Mouse (Mus musculus) c-Kit-positive CD71-positive TER-119-negative erythroid progenitor cells, embryonic 14.5 days (primary cell): ENCODE results near the gene Lbx1.

Source experiments
- DNase-seq: peaks from one replicate; pipeline ENCODE4 v3.0.0-alpha.2; 2013; ENCODE audit warnings: low read depth

Gene Lbx1

DNA sequence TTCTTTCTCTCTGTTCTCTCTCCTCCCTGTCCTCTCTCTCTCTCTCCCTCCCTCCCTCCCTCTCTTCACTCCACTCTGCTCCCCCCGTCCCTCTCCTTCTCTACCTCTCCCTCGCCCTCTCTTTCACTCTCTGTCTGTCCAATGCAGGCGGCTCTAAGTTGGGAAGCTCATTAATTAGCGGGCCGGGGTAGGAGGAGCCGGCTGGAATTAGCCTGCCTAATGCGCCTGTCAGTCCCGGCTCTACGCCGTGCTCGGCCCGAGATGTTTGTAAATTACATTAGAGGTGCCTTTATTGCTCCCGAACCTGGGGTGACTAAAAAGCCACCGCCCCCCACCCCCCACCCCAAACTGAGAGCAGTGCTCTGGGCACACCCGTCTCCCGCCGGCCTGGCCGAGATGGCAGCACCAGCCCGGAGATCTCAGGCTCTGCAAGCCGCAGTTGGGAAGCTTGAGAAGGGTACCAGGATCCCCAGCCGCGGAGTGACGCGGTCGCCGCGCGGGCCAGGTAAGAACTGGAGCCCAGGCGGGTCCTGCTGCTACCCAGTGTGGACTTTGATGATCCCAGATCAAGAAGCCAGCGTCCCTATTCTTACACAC, at the start of gene Lbx1:
Lbx1 (minus strand) TSS at position 47 of the 597 bp plus-strand sequence.
- no peak for DNase-seq

GRCm38 (mm10) chr19:45283302-45283701, 47.7 kb upstream of the Lbx1 start:
- peak; percentile 11 for DNase-seq

- no peak for DNase-seq
Measured at GRCm38 (mm10) chr19:45276196-45276595, 40.6 kb upstream of the Lbx1 start.

GRCm38 (mm10) chr19:45271986-45272385, 36.4 kb upstream of the Lbx1 start:
- no peak for DNase-seq

DNA sequence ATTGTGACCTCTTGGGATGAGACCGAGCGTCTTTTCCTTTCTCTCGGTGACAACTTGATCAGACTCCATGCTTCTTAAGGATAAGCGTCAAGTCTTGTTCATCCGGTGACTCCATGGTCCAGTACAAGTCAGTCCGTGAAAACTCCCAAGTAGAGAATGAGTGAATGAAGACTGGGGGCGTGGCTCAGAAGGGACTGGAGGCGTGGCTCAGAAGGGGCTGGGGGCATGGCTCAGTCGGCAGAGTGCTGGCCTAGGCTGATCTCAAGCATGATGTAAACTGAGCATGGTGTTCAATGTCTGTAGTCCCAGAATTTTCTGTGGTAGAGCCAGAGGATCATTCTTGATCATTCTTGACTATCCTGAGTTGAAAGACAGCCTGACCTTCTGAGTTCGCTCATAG, 27.4 kb upstream of the Lbx1 start:
- DNase-seq, result no peak

GRCm38 (mm10) chr19:45257414-45258326, 22.1 kb upstream of the Lbx1 start:
- no peak for DNase-seq

- no peak for DNase-seq
Measured at GRCm38 (mm10) chr19:45254806-45255205, 19.2 kb upstream of the Lbx1 start.

DNA sequence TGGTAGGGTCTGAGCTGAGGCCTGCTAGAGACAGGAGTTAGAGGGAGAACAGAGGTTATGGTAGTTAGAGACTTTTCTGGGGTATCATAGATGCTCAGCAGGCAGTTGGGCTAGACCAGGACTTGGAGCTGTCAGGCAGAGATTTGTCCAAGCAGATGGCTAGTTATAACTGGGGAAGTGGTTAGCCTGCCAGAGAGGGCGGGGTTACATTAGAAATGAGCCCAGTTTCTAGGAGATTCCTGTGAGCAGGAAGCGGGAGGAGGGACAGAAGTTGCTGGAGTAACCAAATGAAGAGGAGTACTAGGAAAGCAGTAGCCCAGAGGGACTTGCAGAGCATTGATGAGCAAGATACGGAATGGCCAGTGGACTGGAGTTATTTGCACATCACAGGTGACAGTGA, 16.8 kb upstream of the Lbx1 start:
- DNase-seq, result no peak

GRCm38 (mm10) chr19:45248691-45249090, 13.1 kb upstream of the Lbx1 start:
- no peak for DNase-seq

DNA sequence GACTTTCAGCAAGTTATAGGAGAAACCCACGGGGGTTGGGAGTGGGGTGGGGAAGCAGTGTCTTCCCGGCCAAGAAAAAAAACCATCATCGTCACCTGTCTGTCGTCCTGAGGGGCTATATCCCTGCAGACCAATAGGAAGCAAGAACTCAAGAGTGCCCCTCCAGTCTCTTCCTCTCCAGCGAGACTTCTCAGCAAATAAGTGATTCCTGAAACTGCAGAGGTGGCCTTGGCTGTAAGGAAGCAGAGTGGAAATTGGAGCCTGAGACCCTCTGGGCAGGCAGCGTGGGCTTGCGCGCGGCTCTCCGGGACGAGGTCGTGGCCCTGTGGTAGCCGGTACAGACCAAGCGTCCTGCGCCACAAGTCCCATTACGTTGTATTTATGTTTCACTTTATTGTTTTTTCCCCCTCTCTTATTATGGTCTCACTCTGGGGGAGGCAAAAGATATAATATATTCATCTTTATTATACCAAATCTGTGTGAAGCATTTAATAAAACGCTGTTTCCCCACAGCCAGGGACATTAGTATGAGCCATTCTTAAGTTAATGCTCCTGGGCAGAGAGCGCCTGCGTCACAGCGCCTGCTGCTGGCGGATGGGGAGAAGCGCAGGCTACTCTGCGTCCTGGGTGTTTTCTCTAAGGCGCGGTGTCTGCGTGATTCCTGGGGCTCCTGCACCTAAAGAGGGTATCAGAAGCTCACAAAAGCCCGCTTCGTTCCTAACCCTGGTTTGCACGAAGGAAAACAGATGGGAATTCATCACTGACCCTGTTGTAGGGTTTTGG, 8.5 kb upstream of the Lbx1 start:
- DNase-seq, result no peak

DNA sequence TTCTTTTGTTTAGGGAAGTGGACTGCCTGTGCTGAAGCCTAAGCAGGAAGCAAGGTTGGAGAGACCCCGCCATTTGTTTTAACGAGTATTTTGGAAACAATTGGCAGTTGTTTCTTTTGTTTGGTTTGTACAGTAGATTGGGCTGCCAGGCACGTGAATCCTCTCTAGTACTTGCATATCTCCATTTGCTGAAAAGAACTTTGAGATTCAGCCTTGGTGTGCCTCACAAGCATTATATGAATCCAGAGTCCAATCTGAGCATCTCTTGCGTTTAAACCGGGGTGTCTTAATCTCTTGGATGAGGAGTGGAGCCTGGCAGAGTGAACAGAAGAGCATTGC, 7.6 kb upstream of the Lbx1 start:
- no peak for DNase-seq

DNA sequence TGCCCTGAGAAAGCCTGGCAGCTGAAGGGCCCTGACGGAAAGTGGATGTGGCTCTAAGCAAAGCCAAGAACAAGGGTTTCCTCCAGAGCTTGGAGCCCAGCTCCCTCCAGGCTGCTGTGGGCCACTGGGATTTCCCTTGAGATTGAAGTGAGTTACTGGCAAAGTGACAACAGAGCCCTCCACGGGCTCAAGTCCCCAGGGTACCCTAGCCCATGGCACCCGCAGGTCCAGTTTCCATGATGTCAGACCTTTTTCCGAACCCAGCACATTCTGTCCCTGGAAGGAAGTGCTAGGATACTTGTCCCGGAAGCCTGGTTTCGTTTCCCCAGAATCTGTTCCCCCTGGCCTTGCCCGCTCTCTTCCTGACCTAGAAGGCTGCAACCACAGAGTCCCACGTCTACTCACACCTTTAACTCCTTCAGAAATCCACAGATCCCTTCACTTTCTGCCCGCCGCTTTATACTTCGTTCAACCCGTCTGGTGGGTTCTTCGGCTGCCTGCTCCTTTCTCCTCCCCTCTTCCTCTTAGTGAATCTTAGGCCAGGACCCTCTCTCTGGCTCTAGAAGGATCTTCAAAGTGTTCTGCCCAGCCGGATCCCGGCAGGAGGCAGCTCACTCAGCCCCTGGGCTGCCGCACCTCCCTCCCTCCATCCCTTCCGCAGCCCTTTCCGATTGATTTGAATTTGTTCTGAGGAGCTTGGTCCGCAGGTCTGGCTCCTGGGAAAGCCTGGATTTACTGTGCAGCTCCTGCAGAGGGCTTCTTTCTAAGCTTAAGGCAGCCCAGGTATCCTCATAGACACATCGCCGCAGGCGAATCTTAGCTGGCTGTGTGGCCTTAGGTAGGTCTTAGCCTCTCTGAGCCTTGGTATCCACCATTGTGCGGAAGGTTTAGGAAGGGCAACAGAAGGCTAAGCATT, 7.0 kb upstream of the Lbx1 start:
- DNase-seq, result no peak

- DNase-seq, result no peak
Measured at GRCm38 (mm10) chr19:45242017-45242347, 6.4 kb upstream of the Lbx1 start.

- DNase-seq, result no peak
Measured at GRCm38 (mm10) chr19:45240026-45240425, 4.4 kb upstream of the Lbx1 start.

GRCm38 (mm10) chr19:45239191-45239590, 3.6 kb upstream of the Lbx1 start:
- no peak for DNase-seq

GRCm38 (mm10) chr19:45237665-45238209, 2.1 kb upstream of the Lbx1 start:
- DNase-seq, result no peak

DNA sequence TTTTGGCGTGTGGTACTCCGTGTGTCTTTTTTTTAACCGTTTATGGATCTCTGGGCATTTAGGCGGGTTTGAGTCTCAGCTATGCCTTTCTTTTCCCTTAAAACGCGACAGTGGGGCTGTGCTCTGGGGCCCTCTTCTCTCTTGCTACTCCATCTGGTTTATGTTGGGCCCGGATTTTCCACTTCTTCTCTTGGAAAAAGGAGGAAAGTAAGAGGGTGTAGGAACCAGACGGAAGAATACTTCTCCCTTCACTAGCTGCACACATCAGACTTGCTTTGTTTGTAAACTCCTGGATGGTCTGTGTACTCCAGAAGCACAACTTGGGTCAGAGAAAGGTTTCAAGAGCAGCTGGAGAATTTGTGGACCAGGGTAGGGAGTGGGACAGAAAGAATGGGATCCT, 1.5 kb upstream of the Lbx1 start:
- no peak for DNase-seq

DNA sequence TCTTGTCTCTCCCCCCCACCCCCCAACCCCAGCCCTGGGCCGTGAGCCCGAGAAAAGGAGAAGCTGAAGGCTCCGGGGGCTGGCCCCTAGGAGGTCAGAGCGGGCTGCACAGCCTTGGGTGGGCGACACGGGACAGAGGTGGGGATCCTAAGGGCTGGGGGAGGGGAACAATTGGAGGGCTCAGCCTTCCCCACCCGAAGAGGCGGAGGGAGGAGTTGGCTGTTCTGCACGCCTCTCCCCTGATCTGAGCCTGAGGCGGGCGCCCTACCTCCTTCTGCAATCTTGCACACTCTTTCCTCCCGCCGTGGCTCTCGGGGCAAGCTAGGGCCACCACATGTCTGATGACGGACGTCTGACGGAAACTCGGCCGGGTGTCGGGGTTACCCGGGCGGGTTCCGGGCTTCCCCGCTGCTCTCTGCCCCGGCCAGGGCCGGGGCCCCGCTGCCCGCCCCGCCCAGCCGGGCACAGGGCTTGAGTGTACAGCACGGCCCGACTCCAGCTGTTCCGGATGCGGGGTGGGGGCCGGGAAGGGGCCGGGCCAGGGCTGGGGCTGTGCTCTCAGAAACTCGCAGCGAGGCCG, 841 bp upstream of the Lbx1 start:
- no peak for DNase-seq

DNA sequence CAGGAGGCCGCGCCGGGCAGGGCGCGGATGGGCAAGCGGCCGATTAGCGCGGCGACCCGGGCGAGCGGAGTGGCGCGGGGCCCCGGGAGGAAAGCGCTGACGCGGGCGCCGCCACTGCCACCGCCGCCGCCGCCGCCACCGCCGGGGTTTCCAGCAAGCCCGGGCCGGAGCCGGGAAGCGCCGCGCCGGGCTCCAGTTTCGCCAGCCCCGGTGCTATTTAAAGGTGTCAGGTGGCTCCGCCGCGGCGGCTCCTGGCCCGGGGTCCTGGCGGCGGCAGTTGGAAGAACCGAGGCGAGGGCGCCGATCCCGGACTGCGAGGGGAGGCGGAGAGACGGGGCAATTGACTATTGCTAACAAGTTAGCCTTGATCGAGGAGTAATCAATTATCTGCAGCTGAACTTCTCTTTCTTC, 276 bp downstream of the Lbx1 start:
- no peak for DNase-seq

GRCm38 (mm10) chr19:45234771-45235231, 811 bp downstream of the Lbx1 start:
- DNase-seq, result no peak

- DNase-seq, result no peak
Measured at GRCm38 (mm10) chr19:45234191-45234770, 1.3 kb downstream of the Lbx1 start.
